In genomic region chr6:60765696-60766095, GRCm38 (mm10) we compare ENCODE assay signal across 19 mouse cellular contexts.
"Had no signal": no experiment of that assay in that cellular context is flagged by ENCODE, and none has a peak within 500 bp of the region (broad histone marks: within the 10 kb centered on the region; RNA-seq: fewer than 3 reads in every experiment).

No protein-coding gene starts in this region.

- H3K27ac ChIP-seq: limb, embryonic 10.5 days; lung, embryonic 15.5 days; macrophage; midbrain, embryonic 15.5 days; neural tube, embryonic 13.5 days; stomach, postnatal 0 days had no signal

- H3K4me1 ChIP-seq: limb, embryonic 10.5 days; lung, embryonic 15.5 days; megakaryocyte, embryonic 14.5 days; midbrain, embryonic 15.5 days had no signal

- DNase-seq: kidney, adult 8-10 months; kidney, postnatal 25 days; layer of hippocampus, postnatal 36 days; lung, postnatal 14 days; retina, postnatal 1 day; thymus, adult 2 months; thymus, postnatal 25 days had no signal

- ATAC-seq: hindbrain, embryonic 16.5 days; inflammation-experienced regulatory T-cells, adult 6 months; intestine, postnatal 0 days; midbrain, embryonic 15.5 days had no signal

- H3K4me3 ChIP-seq: limb, embryonic 10.5 days; lung, embryonic 15.5 days; megakaryocyte, embryonic 14.5 days; midbrain, embryonic 15.5 days; neural tube, embryonic 13.5 days had no signal

- H3K36me3 ChIP-seq: limb, embryonic 10.5 days; lung, embryonic 15.5 days; midbrain, embryonic 15.5 days; neural tube, embryonic 13.5 days had no signal

- H3K9me3 ChIP-seq: limb, embryonic 10.5 days; lung, embryonic 15.5 days; megakaryocyte, embryonic 14.5 days; midbrain, embryonic 15.5 days; neural tube, embryonic 13.5 days had no signal

- H3K9ac ChIP-seq: lung, embryonic 15.5 days; midbrain, embryonic 15.5 days; neural tube, embryonic 13.5 days had no signal

- H3K4me2 ChIP-seq: liver, embryonic 11.5 days; lung, embryonic 15.5 days; midbrain, embryonic 11.5 days; midbrain, embryonic 15.5 days; neural tube, embryonic 13.5 days had no signal

- H3K27me3 ChIP-seq: lung, embryonic 15.5 days; megakaryocyte, embryonic 14.5 days; midbrain, embryonic 15.5 days; neural tube, embryonic 13.5 days had no signal
